In the genomic region with DNA sequence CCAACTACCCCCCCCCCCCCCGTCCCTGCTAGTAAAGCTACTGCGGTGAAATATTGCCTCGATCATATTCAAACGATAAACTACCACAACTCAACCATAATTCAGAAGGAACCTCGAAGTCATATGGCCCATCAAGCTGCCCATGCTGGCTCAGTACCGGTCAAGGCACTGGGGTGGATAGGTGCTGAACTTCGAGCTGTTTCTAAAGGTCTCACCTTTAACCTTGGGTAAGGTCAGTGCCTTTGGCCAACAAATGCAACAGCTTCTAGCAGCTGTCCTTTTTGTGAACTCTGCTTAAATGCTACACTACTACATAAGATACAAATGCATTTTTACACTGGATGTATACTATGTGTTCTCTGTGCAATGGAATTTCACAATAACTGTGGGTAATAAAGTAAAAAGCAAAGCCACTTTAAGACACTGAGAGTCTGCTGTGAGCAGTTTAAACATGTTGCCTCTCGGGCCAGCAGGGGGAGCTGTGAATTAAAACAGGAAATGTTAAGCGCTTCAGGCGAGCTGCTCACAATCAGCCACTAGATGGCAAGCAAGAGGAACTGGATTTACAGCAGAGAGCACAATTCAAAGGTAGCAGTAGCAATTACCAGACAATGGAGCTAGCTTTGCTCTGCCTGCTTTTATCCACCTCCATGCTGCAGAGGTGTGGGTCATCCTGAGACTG, we compare ENCODE assay signal across 9 mouse cellular contexts. TPM values are rescaled to one million over a fixed set of nuclear protein-coding genes. Genes with fewer than 3 reads are reported as not detected.
DNase-seq lines count a peak whose midpoint lies in the region; ATAC-seq and TF ChIP-seq lines count a peak whose summit lies in the region.
"Had no signal": no experiment of that assay in that cellular context is flagged by ENCODE, and none has a peak within 500 bp of the region (broad histone marks: within the 10 kb centered on the region; RNA-seq: fewer than 3 reads in every experiment).

No protein-coding gene starts in this region.

- peak; percentile 85 for TF ChIP-seq RAD21 in CH12.LX (IDR thresholded peaks at IDR 0.05; ENCODE audit: low read depth, low read length)

- H3K9me3 ChIP-seq in CH12.LX (replicated peaks; ENCODE audit: low read length), result no peaks in the 10 kb centered on the region
- no peaks in the 10 kb centered on the region for H3K9me3 ChIP-seq in forebrain, embryonic 10.5 days
- H3K9me3 ChIP-seq in heart, embryonic 16.5 days (replicated peaks; ENCODE audit: control insufficient read depth, low read length), result no peaks in the 10 kb centered on the region
- no peaks in the 10 kb centered on the region for H3K9me3 ChIP-seq in liver, embryonic 14.5 days (ENCODE audit: control insufficient read depth, low read length)
- H3K9me3 ChIP-seq in neural tube, embryonic 13.5 days, result no peaks in the 10 kb centered on the region
- H3K9me3 ChIP-seq: megakaryocyte, embryonic 14.5 days had no signal

- no peak overlapping the region for H3K4me3 ChIP-seq in CH12.LX (replicated peaks in 1 of 3; ENCODE audit: low read depth in 2 of 3, low read length in 2 of 3, poor library complexity in 1 of 3)
- no peak overlapping the region for H3K4me3 ChIP-seq in forebrain, embryonic 10.5 days
- no peak overlapping the region for H3K4me3 ChIP-seq in heart, embryonic 16.5 days (ENCODE audit: low read length)
- H3K4me3 ChIP-seq in liver, embryonic 14.5 days (ENCODE audit: insufficient read depth in 1 of 2, low read depth in 2 of 2, low read length in 2 of 2), result no peak overlapping the region
- H3K4me3 ChIP-seq in neural tube, embryonic 13.5 days, result no peak overlapping the region
- H3K4me3 ChIP-seq in testis, adult 2 months (ENCODE audit: control insufficient read depth, low read depth, low read length), result no peak overlapping the region
- H3K4me3 ChIP-seq: megakaryocyte, embryonic 14.5 days had no signal

- no peak overlapping the region for H3K4me2 ChIP-seq in CH12.LX (ENCODE audit: insufficient read depth, low read depth, poor library complexity, severe bottlenecking)
- no peak overlapping the region for H3K4me2 ChIP-seq in heart, embryonic 16.5 days (ENCODE audit: low read depth, low read length)
- H3K4me2 ChIP-seq in liver, embryonic 14.5 days (ENCODE audit: low read depth), result no peak overlapping the region
- H3K4me2 ChIP-seq in neural tube, embryonic 13.5 days, result no peak overlapping the region

- 60% methylated on average over 10 of the region's 10 CpGs for WGBS in forebrain, embryonic 10.5 days
- 58% methylated on average over 10 of the region's 10 CpGs for WGBS in heart, embryonic 16.5 days
- WGBS in liver, embryonic 14.5 days (ENCODE audit: insufficient replicate concordance), result 52% methylated on average over 10 of the region's 10 CpGs
- WGBS in neural tube, embryonic 13.5 days, result 60% methylated on average over 10 of the region's 10 CpGs

- H3K79me2 ChIP-seq in CH12.LX (replicated peaks; ENCODE audit: control insufficient read depth, extremely low read depth, insufficient read depth, poor library complexity, severe bottlenecking), result no peaks in the 10 kb centered on the region

- H3K4me1 ChIP-seq in CH12.LX (ENCODE audit: control insufficient read depth in 1 of 2, insufficient read depth in 2 of 2), result no peaks in the 10 kb centered on the region
- no peaks in the 10 kb centered on the region for H3K4me1 ChIP-seq in forebrain, embryonic 10.5 days
- peaks cover 6% of the 10 kb centered on the region; the same call in 1 of the 2 replicates for H3K4me1 ChIP-seq in heart, embryonic 16.5 days (ENCODE audit: control insufficient read depth, insufficient read depth, low read length)
- 0 out of 4 replicates have a peak, but pooled peaks cover 0 to 3% of the 10 kb centered on the region in 2 experiments for H3K4me1 ChIP-seq in liver, embryonic 14.5 days (replicated peaks; ENCODE audit: control insufficient read depth in 2 of 2, insufficient read depth in 2 of 2, low read length in 1 of 2)
- no peaks in the 10 kb centered on the region for H3K4me1 ChIP-seq in neural tube, embryonic 13.5 days (replicated peaks)
- no peaks in the 10 kb centered on the region for H3K4me1 ChIP-seq in testis, adult 2 months (ENCODE audit: control insufficient read depth, insufficient read depth, low read length)

- in situ Hi-C loops in CH12.LX (cut with MboI; ENCODE audit: low pct_ligation_motif_present, low pct_unique_long_range_greater_than_20kb, low sequenced_read_pairs), result loop anchor here (25.0 kb wide), 2 partner anchors 483 to 583 kb away; no protein-coding TSS in a partner anchor

- peak; percentile 97 to 100 for TF ChIP-seq CTCF in CH12.LX (conservative IDR thresholded peaks at IDR 0.05 in 1 of 2, IDR thresholded peaks at IDR 0.05 in 1 of 2; ENCODE audit: low read depth in 2 of 2, low read length in 2 of 2)
- peak; percentile 99 for TF ChIP-seq CTCF in liver, embryonic 14.5 days (IDR thresholded peaks at IDR 0.05; ENCODE audit: low read depth)
- TF ChIP-seq CTCF in testis, adult 2 months (IDR thresholded peaks at IDR 0.05; ENCODE audit: control insufficient read depth, insufficient read depth, insufficient replicate concordance, low read depth, low read length), result peak; percentile 72; the same call in 1 of the 2 replicates

- TF ChIP-seq POLR2A in CH12.LX (IDR thresholded peaks at IDR 0.05; ENCODE audit: low read depth, low read length), result no peak
- TF ChIP-seq POLR2A in testis, adult 2 months (IDR thresholded peaks at IDR 0.05; ENCODE audit: control insufficient read depth, low read depth, low read length), result no peak

- peak; percentile 93 for DNase-seq in CH12.LX (ENCODE audit: extremely low read depth)
- peak; percentile 97 for DNase-seq in c-Kit-positive CD71-negative TER-119-negative erythroid progenitor cells, embryonic 14.5 days (ENCODE audit: low read depth)
- DNase-seq in forebrain, embryonic 10.5 days (ENCODE audit: extremely low spot score, low spot score), result peak; percentile 85
- DNase-seq in kidney, postnatal 25 days, result peak; percentile 90 to 98
- peak; percentile 81 to 86 (median 84) for DNase-seq in liver, embryonic 14.5 days (ENCODE audit: low read depth in 3 of 3, low spot score in 3 of 3)

- peak; percentile 64 for ATAC-seq in heart, embryonic 16.5 days (replicated peaks; ENCODE audit: extremely low read depth, insufficient read depth, low FRiP score)
- ATAC-seq in liver, embryonic 14.5 days (ENCODE audit: insufficient read depth), result peak; percentile 62
- peak; percentile 82 for ATAC-seq in neural tube, embryonic 13.5 days (ENCODE audit: low read depth)

- H3K27ac ChIP-seq in CH12.LX (ENCODE audit: insufficient read depth, low read depth), result no peak overlapping the region
- H3K27ac ChIP-seq in forebrain, embryonic 10.5 days, result 0 out of 2 replicates have a peak overlapping the region, but pooled peaks have one; percentile 49
- no peak overlapping the region for H3K27ac ChIP-seq in heart, embryonic 16.5 days (ENCODE audit: low read length)
- no peak overlapping the region for H3K27ac ChIP-seq in liver, embryonic 14.5 days
- H3K27ac ChIP-seq in neural tube, embryonic 13.5 days (replicated peaks), result peak overlapping the region; percentile 61
- H3K27ac ChIP-seq in testis, adult 2 months (ENCODE audit: control insufficient read depth, insufficient read depth, low read depth, low read length), result no peak overlapping the region

- no peak overlapping the region for H3K9ac ChIP-seq in CH12.LX (ENCODE audit: insufficient read depth, low read depth)
- no peak overlapping the region for H3K9ac ChIP-seq in heart, embryonic 16.5 days (ENCODE audit: low read length)
- no peak overlapping the region for H3K9ac ChIP-seq in liver, embryonic 14.5 days (replicated peaks)
- peak overlapping the region; percentile 34; the same call in 1 of the 2 replicates for H3K9ac ChIP-seq in neural tube, embryonic 13.5 days

- no peak for TF ChIP-seq EP300 in CH12.LX (IDR thresholded peaks at IDR 0.05; ENCODE audit: low read length)
- no peak for TF ChIP-seq EP300 in liver, embryonic 14.5 days (IDR thresholded peaks at IDR 0.05; ENCODE audit: low read depth)

- no peaks in the 10 kb centered on the region for H3K27me3 ChIP-seq in CH12.LX (replicated peaks)
- H3K27me3 ChIP-seq in forebrain, embryonic 10.5 days (ENCODE audit: poor library complexity, severe bottlenecking), result no peaks in the 10 kb centered on the region
- H3K27me3 ChIP-seq in heart, embryonic 16.5 days (ENCODE audit: control insufficient read depth, insufficient read depth, low read length), result no peaks in the 10 kb centered on the region
- no peaks in the 10 kb centered on the region for H3K27me3 ChIP-seq in liver, embryonic 14.5 days (ENCODE audit: control insufficient read depth, insufficient read depth, low read length)
- H3K27me3 ChIP-seq in neural tube, embryonic 13.5 days, result no peaks in the 10 kb centered on the region
- H3K27me3 ChIP-seq in testis, adult 2 months (ENCODE audit: control insufficient read depth, insufficient read depth, low read length), result no peaks in the 10 kb centered on the region
- H3K27me3 ChIP-seq: megakaryocyte, embryonic 14.5 days had no signal

- dilution Hi-C loops in CH12.LX (cut with MboI; ENCODE audit: extremely low pct_ligation_motif_present, extremely low pct_unique_long_range_greater_than_20kb, low sequenced_read_pairs), result no loop called here

- peaks cover 32 to 80% of the 10 kb centered on the region in 2 experiments for H3K36me3 ChIP-seq in CH12.LX (replicated peaks in 1 of 2; ENCODE audit: control insufficient read depth in 1 of 2, insufficient read depth in 1 of 2, low read length in 1 of 2)
- H3K36me3 ChIP-seq in forebrain, embryonic 10.5 days (replicated peaks), result peaks cover 41% of the 10 kb centered on the region
- H3K36me3 ChIP-seq in heart, embryonic 16.5 days (ENCODE audit: control insufficient read depth, insufficient read depth), result peaks cover 12% of the 10 kb centered on the region
- peaks cover 10% of the 10 kb centered on the region for H3K36me3 ChIP-seq in liver, embryonic 14.5 days (replicated peaks; ENCODE audit: control insufficient read depth, insufficient read depth, low read depth)
- H3K36me3 ChIP-seq in neural tube, embryonic 13.5 days, result peaks cover 33% of the 10 kb centered on the region
- no peaks in the 10 kb centered on the region; the same call in 1 of the 2 replicates for H3K36me3 ChIP-seq in testis, adult 2 months (ENCODE audit: control insufficient read depth, insufficient read depth, low read length)

RNA-seq across cellular contexts. Expression of gene Ldhal6b, which starts 10.7 kb away (rescaled TPM):
- total RNA-seq in CH12.LX (2012; rRNA removed) (0.25 and 0.59 TPM in 2 replicates), CH12.LX (2014; rRNA removed) (0.15 and 0.59 TPM in 2 replicates)
- polyA plus RNA-seq in CH12.LX (2012; ENCODE audit: insufficient read length, low read depth), result not detected in 2 replicates
- not detected in 2 replicates for polyA plus RNA-seq in forebrain, embryonic 10.5 days (2016; fragmentation: Nextera tagmentation; extraction: Ambion mirVana)
- not detected in 2 replicates for polyA plus RNA-seq in heart, embryonic 16.5 days (2015; fragmentation: Nextera tagmentation; extraction: Ambion mirVana)
- 0.02 and 0.09 TPM in 2 replicates for polyA plus RNA-seq in liver, embryonic 14.5 days (2012; rRNA removed)
- polyA plus RNA-seq in liver, embryonic 14.5 days (2014; fragmentation: Nextera tagmentation; extraction: Ambion mirVana), result not detected in 2 replicates
- 0.13 TPM in 1 of 2 replicates, not detected in the other for polyA plus RNA-seq in neural tube, embryonic 13.5 days (2015; fragmentation: Nextera tagmentation; extraction: Ambion mirVana)
- 766 and 866 TPM in 2 replicates for polyA plus RNA-seq in testis, adult 2 months (2012; rRNA removed)

RNA-seq across cellular contexts. Expression of gene Tmem242, which starts 10.8 kb away (rescaled TPM):
- 68.9 and 76.2 TPM in 2 replicates for total RNA-seq in CH12.LX (2012; rRNA removed)
- 83.1 and 99.1 TPM in 2 replicates for total RNA-seq in CH12.LX (2014; rRNA removed)
- 80.4 and 82.1 TPM in 2 replicates for polyA plus RNA-seq in CH12.LX (2012; ENCODE audit: insufficient read length, low read depth)
- polyA plus RNA-seq in forebrain, embryonic 10.5 days (2016; fragmentation: Nextera tagmentation; extraction: Ambion mirVana), result 125 and 129 TPM in 2 replicates
- 123 and 126 TPM in 2 replicates for polyA plus RNA-seq in heart, embryonic 16.5 days (2015; fragmentation: Nextera tagmentation; extraction: Ambion mirVana)
- 9.7 and 10.5 TPM in 2 replicates for polyA plus RNA-seq in liver, embryonic 14.5 days (2012; rRNA removed)
- 42.1 and 42.5 TPM in 2 replicates for polyA plus RNA-seq in liver, embryonic 14.5 days (2014; fragmentation: Nextera tagmentation; extraction: Ambion mirVana)
- 98.1 and 119 TPM in 2 replicates for polyA plus RNA-seq in neural tube, embryonic 13.5 days (2015; fragmentation: Nextera tagmentation; extraction: Ambion mirVana)
- 12.1 and 13.4 TPM in 2 replicates for polyA plus RNA-seq in testis, adult 2 months (2012; rRNA removed)

Comparison
In these comparisons a context has a peak if more than half of its experiments do, and no peak if none do; other contexts are left out.
1. H3K27ac ChIP-seq: peak in forebrain, embryonic 10.5 days (single experiment) and neural tube, embryonic 13.5 days (single experiment); none in CH12.LX (single experiment), heart, embryonic 16.5 days (single experiment), liver, embryonic 14.5 days (single experiment) and testis, adult 2 months (single experiment).
2. RNA of gene Ldhal6b, which starts 10.7 kb away (polyA plus RNA-seq): 766 to 866 TPM in testis, adult 2 months; 0.13 TPM in neural tube, embryonic 13.5 days, 0.02 to 0.09 TPM in liver, embryonic 14.5 days, not detected in forebrain, embryonic 10.5 days, not detected in CH12.LX and not detected in heart, embryonic 16.5 days; every median in the first group is over 100 times any median in the second.
3. Peak in every context shown above with its lines, with median percentiles within 50 percentile points of each other: DNase-seq, CTCF ChIP-seq and ATAC-seq.